Mouse (Mus musculus) limb, embryonic 12.5 days (tissue): ENCODE results near the gene Galnt13. TPM values are rescaled to one million over a fixed set of nuclear protein-coding genes. Genes with fewer than 3 reads are reported as not detected.
"Not testable (repeated sequence)": the region's sequence is repeated elsewhere in the genome, so short reads cannot be mapped to it uniquely, and the experiment has no call there.

Source experiments
- ATAC-seq: fragments of 200-750 bp; cut with Nextera tagmentation; 2 replicates; pipeline ENCODE4 v1.8.0; 2017; ENCODE audit warnings: low read depth, moderate TSS enrichment; ENCODE audit not compliant: insufficient number of reproducible peaks, insufficient read depth, low FRiP score, low TSS enrichment
- H3K27ac ChIP-seq: fragments of 300-500 bp; sonication (generic); 2 replicates; pipeline ENCODE4 v1.5.1; 2016; ENCODE audit warnings: mild to moderate bottlenecking, moderate library complexity
- H3K27me3 ChIP-seq: fragments of 300-500 bp; sonication (generic); 2 replicates; pipeline ENCODE4 v1.6.1; 2016; ENCODE audit warnings: mild to moderate bottlenecking, moderate library complexity
- H3K36me3 ChIP-seq: fragments of 300-500 bp; sonication (generic); 2 replicates; pipeline ENCODE4 v1.6.1; 2016; ENCODE audit warnings: mild to moderate bottlenecking, moderate library complexity
- H3K4me1 ChIP-seq: fragments of 300-500 bp; sonication (generic); replicated peaks from 2 replicates; pipeline ENCODE4 v1.6.1; 2016
- H3K4me2 ChIP-seq: fragments of 300-500 bp; sonication (generic); 2 replicates; pipeline ENCODE4 v1.6.1; 2016; ENCODE audit warnings: mild to moderate bottlenecking, moderate library complexity
- H3K4me3 ChIP-seq: fragments of 300-500 bp; sonication (generic); replicated peaks from 2 replicates; pipeline ENCODE4 v1.5.1; 2016; ENCODE audit warnings: mild to moderate bottlenecking
- H3K9ac ChIP-seq: fragments of 300-500 bp; sonication (generic); replicated peaks from 2 replicates; pipeline ENCODE4 v1.6.1; 2016; ENCODE audit warnings: mild to moderate bottlenecking, moderate library complexity
- H3K9me3 ChIP-seq: fragments of 300-500 bp; sonication (generic); 2 replicates; pipeline ENCODE4 v1.6.1; 2016; ENCODE audit warnings: mild to moderate bottlenecking, moderate library complexity
- WGBS: fragments of 180-500 bp; shearing (Covaris S2); methylation state at CpG from one replicate; pipeline ENCODE4 v1.1.7; 2016; 5-methylcytosine and 5-hydroxymethylcytosine counted together
- polyA plus RNA-seq: library from polyadenylated mRNA; unstranded; fragments of >200 nt; fragmentation: Nextera tagmentation; extraction: Ambion mirVana; gene quantifications from 2 replicates; pipeline ENCODE4 v1.2.1, GENCODE M21; 2016

Galnt13 gene
- polyA plus RNA-seq, 1 experiment from 2014 or later: 0.93 TPM

DNA sequence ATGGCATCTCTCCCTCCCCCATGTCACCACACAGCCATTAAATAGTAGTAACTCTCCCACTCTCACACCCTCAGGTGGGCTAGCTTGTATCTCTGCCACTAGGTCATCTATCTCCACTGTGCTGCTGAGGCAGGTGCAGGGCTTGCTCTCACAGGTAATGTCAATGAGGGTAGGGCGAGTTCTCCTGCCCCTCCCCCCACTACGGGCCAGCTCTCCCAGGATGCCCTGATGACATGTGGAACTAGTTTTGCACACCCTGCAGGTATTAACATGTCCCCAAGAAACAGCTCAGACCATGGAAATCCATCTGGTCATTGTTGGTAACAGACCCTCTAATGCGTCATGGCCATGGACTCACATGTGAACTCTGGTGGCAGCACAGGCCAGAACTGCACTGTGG is 129.0 kb downstream of the Galnt13 start:
- 79% methylated on average over 3 of the region's 3 CpGs for WGBS

GRCm38 (mm10) chr2:54567186-54567585 is 131.1 kb downstream of the Galnt13 start:
- no peak overlapping the region for H3K27ac ChIP-seq
- H3K9ac ChIP-seq: no peak overlapping the region
- no peaks in the 10 kb centered on the region for H3K9me3 ChIP-seq
- no peaks in the 10 kb centered on the region for H3K4me1 ChIP-seq
- H3K36me3 ChIP-seq: no peaks in the 10 kb centered on the region
- ATAC-seq: no peak
- WGBS: 60% methylated on average over 2 of the region's 2 CpGs
- H3K4me2 ChIP-seq: no peak overlapping the region
- H3K4me3 ChIP-seq: no peak overlapping the region
- H3K27me3 ChIP-seq: no peaks in the 10 kb centered on the region

More for the DNA sequence above, 129.0 kb downstream of the Galnt13 start:
- Histone ChIP-seq H3K4me1 (no peaks in the 10 kb centered on the region), H3K36me3 (no peaks in the 10 kb centered on the region), H3K4me3 (no peak overlapping the region), H3K9me3 (no peaks in the 10 kb centered on the region), H3K9ac (no peak overlapping the region), H3K27me3 (no peaks in the 10 kb centered on the region), H3K27ac (no peak overlapping the region), H3K4me2 (no peak overlapping the region)
- no peak for ATAC-seq

DNA sequence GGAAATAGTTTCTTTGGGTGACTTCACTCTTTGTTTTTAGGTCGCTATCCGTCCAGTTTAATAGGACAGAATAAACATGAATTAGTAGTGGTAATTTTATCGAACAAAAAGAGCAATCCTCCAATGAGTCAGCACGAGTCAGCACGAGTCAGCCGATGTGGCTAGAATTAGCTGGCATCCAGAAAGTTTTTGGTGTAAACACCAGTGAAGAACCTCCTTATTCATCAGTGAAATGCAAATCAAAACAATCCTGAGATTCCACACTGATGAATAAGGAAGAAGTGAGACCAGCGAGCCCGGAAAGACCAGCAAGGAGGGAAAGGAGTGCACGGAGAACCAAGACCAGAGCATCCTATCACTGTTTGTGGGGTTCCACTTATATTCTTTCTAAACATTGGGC is 131.5 kb downstream of the Galnt13 start:
- Histone ChIP-seq H3K4me2 (no peak overlapping the region), H3K36me3 (no peaks in the 10 kb centered on the region), H3K27me3 (no peaks in the 10 kb centered on the region), H3K9ac (no peak overlapping the region), H3K9me3 (no peaks in the 10 kb centered on the region), H3K4me1 (no peaks in the 10 kb centered on the region), H3K27ac (no peak overlapping the region), H3K4me3 (no peak overlapping the region)
- ATAC-seq: no peak
- 90% methylated on average over 9 of the region's 9 CpGs for WGBS

DNA sequence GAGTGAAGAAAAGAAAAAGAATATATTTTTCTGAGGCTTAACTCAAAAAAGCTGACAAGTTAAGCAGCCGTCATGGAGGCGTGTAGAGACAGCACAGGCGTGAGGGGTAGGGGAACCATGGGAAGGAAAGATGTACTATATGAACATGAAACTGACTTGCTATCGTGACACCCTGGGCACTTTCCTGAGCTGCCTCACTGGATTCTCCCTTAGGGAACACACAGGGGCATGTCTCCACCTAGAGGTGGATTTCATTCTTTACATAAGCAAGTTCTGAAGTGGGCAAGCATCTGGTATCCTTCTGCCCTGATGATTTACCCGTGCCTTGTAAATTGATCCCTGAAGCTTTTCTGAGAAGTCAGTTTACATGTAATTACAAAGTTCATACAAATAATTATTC is 277.7 kb downstream of the Galnt13 start:
- not testable (repeated sequence) for H3K4me2 ChIP-seq, H3K9me3 ChIP-seq, ATAC-seq, H3K4me3 ChIP-seq, H3K36me3 ChIP-seq, H3K4me1 ChIP-seq, H3K27me3 ChIP-seq, H3K27ac ChIP-seq, H3K9ac ChIP-seq
- no CpG with 5 or more reads among the region's 5 CpGs for WGBS

GRCm38 (mm10) chr2:54751232-54751631 is 315.1 kb downstream of the Galnt13 start:
- H3K27ac ChIP-seq: no peak overlapping the region
- H3K9me3 ChIP-seq: no peaks in the 10 kb centered on the region
- H3K36me3 ChIP-seq: no peaks in the 10 kb centered on the region
- H3K4me2 ChIP-seq: no peak overlapping the region
- no peak overlapping the region for H3K9ac ChIP-seq
- H3K4me3 ChIP-seq: no peak overlapping the region
- WGBS: 76% methylated on average over 2 of the region's 2 CpGs
- H3K27me3 ChIP-seq: no peaks in the 10 kb centered on the region
- no peaks in the 10 kb centered on the region for H3K4me1 ChIP-seq
- no peak for ATAC-seq

DNA sequence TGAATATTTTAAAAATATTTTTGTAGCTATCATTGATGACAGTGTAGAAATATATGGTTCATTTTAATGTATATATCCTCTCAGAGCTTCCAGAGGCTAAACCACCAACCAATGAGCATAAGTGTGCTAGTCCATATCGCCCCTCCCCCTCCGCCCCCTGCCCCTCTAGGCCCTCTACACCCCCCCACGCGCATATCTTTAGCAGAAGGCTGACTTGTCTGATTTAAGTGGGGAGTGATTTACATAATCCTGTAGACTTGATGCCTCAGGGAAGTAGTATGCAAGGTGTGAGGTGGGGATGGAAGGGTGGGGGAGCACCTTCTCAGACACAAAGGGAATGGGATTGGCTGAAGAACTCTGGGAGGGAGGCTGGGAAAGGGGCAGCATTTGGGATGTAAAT is 323.7 kb downstream of the Galnt13 start:
- no peak for ATAC-seq
- Histone ChIP-seq H3K9me3 (no peaks in the 10 kb centered on the region), H3K9ac (no peak overlapping the region), H3K36me3 (no peaks in the 10 kb centered on the region), H3K4me1 (no peaks in the 10 kb centered on the region), H3K4me2 (no peak overlapping the region), H3K27ac (no peak overlapping the region), H3K27me3 (no peaks in the 10 kb centered on the region), H3K4me3 (no peak overlapping the region)
- WGBS: 33% methylated on average over 4 of the region's 4 CpGs

GRCm38 (mm10) chr2:54778790-54779273 is 342.7 kb downstream of the Galnt13 start:
- Histone ChIP-seq H3K4me1 (no peaks in the 10 kb centered on the region), H3K27me3 (no peaks in the 10 kb centered on the region), H3K4me3 (no peak overlapping the region), H3K4me2 (no peak overlapping the region), H3K9ac (no peak overlapping the region), H3K27ac (no peak overlapping the region), H3K36me3 (no peaks in the 10 kb centered on the region), H3K9me3 (no peaks in the 10 kb centered on the region; the same call in 1 of the 2 replicates)
- WGBS: 89% methylated on average over 2 of the region's 2 CpGs
- no peak for ATAC-seq

GRCm38 (mm10) chr2:54813670-54814256 is 377.6 kb downstream of the Galnt13 start:
- no peak overlapping the region for H3K4me3 ChIP-seq
- H3K27me3 ChIP-seq: no peaks in the 10 kb centered on the region
- no peak overlapping the region for H3K4me2 ChIP-seq
- no peak for ATAC-seq
- WGBS: 77% methylated on average over 2 of the region's 2 CpGs
- H3K9ac ChIP-seq: no peak overlapping the region
- H3K4me1 ChIP-seq: no peaks in the 10 kb centered on the region
- no peaks in the 10 kb centered on the region for H3K9me3 ChIP-seq
- H3K27ac ChIP-seq: no peak overlapping the region
- no peaks in the 10 kb centered on the region for H3K36me3 ChIP-seq

GRCm38 (mm10) chr2:54841245-54841644 is 405.1 kb downstream of the Galnt13 start:
- Histone ChIP-seq H3K27ac (no peak overlapping the region), H3K9ac (no peak overlapping the region), H3K4me3 (no peak overlapping the region), H3K36me3 (no peaks in the 10 kb centered on the region), H3K4me1 (no peaks in the 10 kb centered on the region), H3K9me3 (no peaks in the 10 kb centered on the region), H3K4me2 (no peak overlapping the region), H3K27me3 (no peaks in the 10 kb centered on the region)
- ATAC-seq: no peak
- WGBS: 24% methylated on average over 1 of the region's 1 CpGs

GRCm38 (mm10) chr2:54906282-54907060 is 470.4 kb downstream of the Galnt13 start:
- Histone ChIP-seq H3K4me1 (no peaks in the 10 kb centered on the region), H3K27me3 (no peaks in the 10 kb centered on the region), H3K4me2 (no peak overlapping the region), H3K9ac (no peak overlapping the region), H3K36me3 (no peaks in the 10 kb centered on the region), H3K27ac (no peak overlapping the region), H3K4me3 (no peak overlapping the region), H3K9me3 (no peaks in the 10 kb centered on the region)
- WGBS: 86% methylated on average over 7 of the region's 7 CpGs
- ATAC-seq: no peak

DNA sequence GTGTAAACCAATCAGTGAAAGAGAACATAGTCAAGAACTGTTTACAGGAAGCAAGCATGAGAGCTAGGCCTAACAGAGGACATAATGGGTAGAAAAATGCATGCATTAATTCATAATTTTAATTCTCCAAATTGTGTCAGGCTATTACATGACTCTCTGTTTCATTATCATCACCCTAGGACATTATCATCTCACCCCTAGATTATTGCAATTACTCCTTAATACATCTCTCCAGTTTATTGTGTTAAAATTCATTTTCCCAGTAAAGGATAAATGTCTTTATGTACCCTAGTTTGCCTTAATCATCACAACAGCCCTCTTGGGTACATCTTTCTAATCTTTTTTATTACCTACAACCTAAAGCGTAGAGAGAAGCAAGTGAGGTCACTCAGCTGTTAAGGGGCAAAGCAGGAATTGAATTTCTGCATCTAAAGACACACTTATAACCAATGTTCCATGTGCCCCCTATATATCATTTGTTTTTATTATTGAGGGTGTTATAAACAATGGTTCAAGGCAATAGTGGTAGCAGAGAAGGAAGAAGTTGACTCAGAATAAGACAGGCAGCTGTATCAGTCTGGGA is 479.1 kb downstream of the Galnt13 start:
- no peak overlapping the region for H3K9ac ChIP-seq
- no peaks in the 10 kb centered on the region for H3K9me3 ChIP-seq
- no peaks in the 10 kb centered on the region for H3K4me1 ChIP-seq
- no peak overlapping the region for H3K27ac ChIP-seq
- H3K36me3 ChIP-seq: no peaks in the 10 kb centered on the region
- 84% methylated on average over 1 of the region's 1 CpGs for WGBS
- no peak overlapping the region for H3K4me2 ChIP-seq
- H3K27me3 ChIP-seq: no peaks in the 10 kb centered on the region
- no peak overlapping the region for H3K4me3 ChIP-seq
- ATAC-seq: no peak
